Mouse (Mus musculus): ENCODE data around the gene Arhgap45.

DNA sequence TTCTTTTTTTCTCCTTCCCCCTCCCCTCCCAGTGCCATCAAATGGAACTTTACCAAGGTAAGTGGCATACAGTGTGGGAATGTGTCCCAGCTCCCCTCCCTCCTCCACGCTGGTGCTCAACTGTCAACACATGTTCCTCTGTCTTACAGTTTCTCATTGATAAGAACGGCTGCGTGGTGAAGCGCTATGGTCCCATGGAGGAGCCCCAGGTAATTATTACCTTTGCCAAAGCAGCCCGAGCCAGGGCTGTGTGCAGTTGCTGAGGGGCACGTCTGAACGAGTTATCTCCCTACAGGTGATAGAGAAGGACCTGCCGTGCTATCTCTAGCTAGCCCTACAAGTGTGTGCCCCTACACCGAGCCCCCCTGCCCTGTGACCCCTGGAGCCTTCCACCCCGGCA, 39.4 kb downstream of the Arhgap45 start:
- no peak for TF ChIP-seq CTCF (IDR thresholded peaks at IDR 0.05; ENCODE audit: low read depth)
- TF ChIP-seq EP300 (IDR thresholded peaks at IDR 0.05; ENCODE audit: low read depth) = no peak

All from liver, embryonic 14.5 days (tissue).